In genomic region chr2:73273249-73274118, GRCm38 (mm10) we compare ENCODE assay signal across 9 mouse cellular contexts. TPM values are rescaled to one million over a fixed set of nuclear protein-coding genes. Genes with fewer than 3 reads are reported as not detected.
A peak's percentile ranks its signal among the peaks of the same experiment; 100 is the strongest.
DNase-seq lines count a peak whose midpoint lies in the region; ATAC-seq and TF ChIP-seq lines count a peak whose summit lies in the region.
"Had no signal": no experiment of that assay in that cellular context is flagged by ENCODE, and none has a peak within 500 bp of the region (broad histone marks: within the 10 kb centered on the region; RNA-seq: fewer than 3 reads in every experiment).

No protein-coding gene starts in this region.

- H3K4me1 ChIP-seq in embryonic facial prominence, embryonic 13.5 days, result peaks cover 58% of the 10 kb centered on the region
- peaks cover 33% of the 10 kb centered on the region for H3K4me1 ChIP-seq in intestine, embryonic 16.5 days (ENCODE audit: control insufficient read depth, insufficient read depth, low read length)
- peaks cover 15% of the 10 kb centered on the region for H3K4me1 ChIP-seq in midbrain, embryonic 14.5 days (ENCODE audit: control insufficient read depth, insufficient read depth, low read length)

- no peak for TF ChIP-seq CTCF in C2C12 (IDR thresholded peaks at IDR 0.05; ENCODE audit: control insufficient read depth, insufficient read depth, insufficient read length)

- H3K79me3 ChIP-seq in C2C12 (ENCODE audit: low read depth), result no peaks in the 10 kb centered on the region

- H3ac ChIP-seq in C2C12 (ENCODE audit: control insufficient read depth, insufficient read length, low read depth), result peak overlapping the region; percentile 16

- H3K27ac ChIP-seq in embryonic facial prominence, embryonic 13.5 days, result no peak overlapping the region; the same call in 1 of the 2 replicates
- H3K27ac ChIP-seq in intestine, embryonic 16.5 days (ENCODE audit: low read length), result no peak overlapping the region
- H3K27ac ChIP-seq in midbrain, embryonic 14.5 days (replicated peaks; ENCODE audit: low read depth, low read length), result peak overlapping the region; percentile 61

- intact Hi-C loops in left cerebral cortex, postnatal 25 days (cut with DNase I), result loop anchor here (2.0 to 10.0 kb wide), 3 partner anchors 649 to 1737 kb away; no protein-coding TSS in a partner anchor

- under 1% methylated on average over 110 of the region's 110 CpGs for WGBS in embryonic facial prominence, embryonic 13.5 days
- WGBS in intestine, embryonic 16.5 days, result under 1% methylated on average over 106 of the region's 110 CpGs
- WGBS in midbrain, embryonic 14.5 days, result 0% methylated on average over 102 of the region's 110 CpGs

- peak overlapping the region; percentile 67 for H3K4me2 ChIP-seq in embryonic facial prominence, embryonic 13.5 days
- H3K4me2 ChIP-seq in intestine, embryonic 16.5 days (ENCODE audit: low read depth, low read length), result peak overlapping the region; percentile 69
- peak overlapping the region; percentile 54 for H3K4me2 ChIP-seq in midbrain, embryonic 14.5 days (ENCODE audit: low read length)

- H3K79me2 ChIP-seq in C2C12 (ENCODE audit: control insufficient read depth, insufficient read depth), result no peaks in the 10 kb centered on the region

- no peaks in the 10 kb centered on the region for H3K9me3 ChIP-seq in embryonic facial prominence, embryonic 13.5 days
- H3K9me3 ChIP-seq in intestine, embryonic 16.5 days (ENCODE audit: control insufficient read depth, low read length), result no peaks in the 10 kb centered on the region
- H3K9me3 ChIP-seq in midbrain, embryonic 14.5 days (ENCODE audit: control insufficient read depth, low read length), result no peaks in the 10 kb centered on the region

- H3K36me3 ChIP-seq in C2C12 (ENCODE audit: control insufficient read depth, insufficient read depth), result no peaks in the 10 kb centered on the region
- H3K36me3 ChIP-seq in embryonic facial prominence, embryonic 13.5 days, result no peaks in the 10 kb centered on the region
- no peaks in the 10 kb centered on the region for H3K36me3 ChIP-seq in intestine, embryonic 16.5 days (ENCODE audit: control insufficient read depth, insufficient read depth, low read length)
- H3K36me3 ChIP-seq in midbrain, embryonic 14.5 days (ENCODE audit: control insufficient read depth, insufficient read depth, low read length), result no peaks in the 10 kb centered on the region

- H3K4me3 ChIP-seq in C2C12 (ENCODE audit: insufficient read depth, poor library complexity, severe bottlenecking), result peak overlapping the region; percentile 18
- H3K4me3 ChIP-seq in embryonic facial prominence, embryonic 13.5 days, result peak overlapping the region; percentile 49
- H3K4me3 ChIP-seq in intestine, embryonic 16.5 days (ENCODE audit: low read length), result peak overlapping the region; percentile 42
- H3K4me3 ChIP-seq in midbrain, embryonic 14.5 days (replicated peaks; ENCODE audit: low read depth, low read length), result peak overlapping the region; percentile 37

- H3K27me3 ChIP-seq in C2C12 (ENCODE audit: control insufficient read depth, insufficient read depth, insufficient read length), result peaks cover 49% of the 10 kb centered on the region
- H3K27me3 ChIP-seq in embryonic facial prominence, embryonic 13.5 days, result peaks cover 86% of the 10 kb centered on the region
- peaks cover 69% of the 10 kb centered on the region for H3K27me3 ChIP-seq in intestine, embryonic 16.5 days (replicated peaks; ENCODE audit: control insufficient read depth, insufficient read depth, low read length)
- H3K27me3 ChIP-seq in midbrain, embryonic 14.5 days (ENCODE audit: control insufficient read depth, insufficient read depth, low read length), result peaks cover 75% of the 10 kb centered on the region

- peak overlapping the region; percentile 68 for H3K9ac ChIP-seq in embryonic facial prominence, embryonic 13.5 days
- peak overlapping the region; percentile 19 for H3K9ac ChIP-seq in intestine, embryonic 16.5 days (ENCODE audit: low read depth, low read length)
- peak overlapping the region; percentile 49 for H3K9ac ChIP-seq in midbrain, embryonic 14.5 days (replicated peaks; ENCODE audit: low read length)

- ATAC-seq in embryonic facial prominence, embryonic 13.5 days (ENCODE audit: insufficient number of reproducible peaks, insufficient read depth, low FRiP score, low TSS enrichment, low read depth), result peak; percentile 16; the same call in 1 of the 2 replicates
- ATAC-seq in intestine, embryonic 16.5 days, result peak; percentile 46
- 0 out of 2 replicates have a peak, but pooled peaks have one; percentile 25 for ATAC-seq in midbrain, embryonic 14.5 days (ENCODE audit: low FRiP score, low TSS enrichment)

- DNase-seq in gastrocnemius, adult 18-20 months (ENCODE audit: low spot score), result peak; percentile 8
- DNase-seq in gastrocnemius, adult 8-10 months (ENCODE audit: low spot score in 2 of 2), result no peak
- DNase-seq in midbrain, embryonic 14.5 days, result peak; percentile 53
- peak; percentile 47 for DNase-seq in yolk sac, embryonic 10.5 days (ENCODE audit: low spot score)
- DNase-seq in left cerebral cortex, postnatal 25 days (ENCODE audit: low spot score in 2 of 2), result no peak

TF ChIP-seq in C2C12, 6 proteins besides CTCF, POLR2A, EP300 and RAD21:
- TF ChIP-seq FOSL1 (IDR thresholded peaks at IDR 0.05; ENCODE audit: insufficient read depth, low read length, poor library complexity, severe bottlenecking) (no peak), USF1 (IDR thresholded peaks at IDR 0.05; ENCODE audit: low read depth) (no peak), MYOD1 (IDR thresholded peaks at IDR 0.05; ENCODE audit: control insufficient read depth, insufficient read length, low read depth) (no peak), MYOG (IDR thresholded peaks at IDR 0.05; ENCODE audit: control insufficient read depth, extremely low read depth, insufficient read length) (no peak), CEBPB (IDR thresholded peaks at IDR 0.05; ENCODE audit: low read depth) (no peak), MAX (IDR thresholded peaks at IDR 0.05) (no peak)
TF ChIP-seq in C2C12: peak in this region for 0.

RNA-seq across cellular contexts. Expression of gene Sp9, which starts 1.8 kb away (rescaled TPM):
- total RNA-seq in gastrocnemius, adult 18-20 months (2021), result not detected
- total RNA-seq in gastrocnemius, adult 8-10 months (2022), result not detected
- 0.02 TPM for polyA plus RNA-seq in C2C12 (2012; fragmentation: generic; extraction: Trizol)
- 2.5 and 3.7 TPM in 2 replicates for polyA plus RNA-seq in embryonic facial prominence, embryonic 13.5 days (2015; fragmentation: Nextera tagmentation; extraction: Ambion mirVana)
- not detected in 2 replicates for polyA plus RNA-seq in intestine, embryonic 16.5 days (2015; fragmentation: Nextera tagmentation; extraction: Ambion mirVana)
- polyA plus RNA-seq in midbrain, embryonic 14.5 days (2014; fragmentation: Nextera tagmentation; extraction: Ambion mirVana), result 2.2 and 2.8 TPM in 2 replicates
- total RNA-seq in left cerebral cortex, postnatal 25 days (2021), result 1 to 10 TPM; 2.5 to 4.1 TPM
- total RNA-seq: heart, postnatal 14 days had no signal

RNA-seq across cellular contexts. Expression of gene Scrn3, which starts 38.9 kb away (rescaled TPM):
- 10 to 100 TPM; 55.5 to 57.9 TPM for total RNA-seq in gastrocnemius, adult 18-20 months (2021)
- total RNA-seq in gastrocnemius, adult 8-10 months (2022), result 10 to 100 TPM; 57.9 to 59.9 (median 58.6) TPM
- polyA plus RNA-seq in C2C12 (2012; fragmentation: generic; extraction: Trizol), result 7.0 TPM
- polyA plus RNA-seq in embryonic facial prominence, embryonic 13.5 days (2015; fragmentation: Nextera tagmentation; extraction: Ambion mirVana), result 15.0 and 17.5 TPM in 2 replicates
- polyA plus RNA-seq in intestine, embryonic 16.5 days (2015; fragmentation: Nextera tagmentation; extraction: Ambion mirVana), result 16.6 and 16.9 TPM in 2 replicates
- 4.2 and 7.9 TPM in 2 replicates for polyA plus RNA-seq in midbrain, embryonic 14.5 days (2014; fragmentation: Nextera tagmentation; extraction: Ambion mirVana)
- total RNA-seq in left cerebral cortex, postnatal 25 days (2021), result 10 to 100 TPM; 13.3 to 17.5 TPM

RNA-seq across cellular contexts. Expression of gene Cir1, which starts 39.0 kb away (rescaled TPM):
- total RNA-seq in gastrocnemius, adult 18-20 months (2021), result 10 to 100 TPM; 11.9 to 13.8 TPM
- total RNA-seq in gastrocnemius, adult 8-10 months (2022), result 10 to 100 TPM in 2 of 4 experiments, 1 to 10 TPM in 2; 8.8 to 14.1 (median 11.7) TPM
- 3.4 TPM for polyA plus RNA-seq in C2C12 (2012; fragmentation: generic; extraction: Trizol)
- polyA plus RNA-seq in embryonic facial prominence, embryonic 13.5 days (2015; fragmentation: Nextera tagmentation; extraction: Ambion mirVana), result 34.7 and 35.4 TPM in 2 replicates
- polyA plus RNA-seq in intestine, embryonic 16.5 days (2015; fragmentation: Nextera tagmentation; extraction: Ambion mirVana), result 14.7 and 14.9 TPM in 2 replicates
- polyA plus RNA-seq in midbrain, embryonic 14.5 days (2014; fragmentation: Nextera tagmentation; extraction: Ambion mirVana), result 26.4 and 30.1 TPM in 2 replicates
- 10 to 100 TPM; 26.4 to 28.6 TPM for total RNA-seq in left cerebral cortex, postnatal 25 days (2021)

RNA-seq across cellular contexts. Expression of gene Ola1, which starts 54.8 kb away (rescaled TPM):
- total RNA-seq in gastrocnemius, adult 18-20 months (2021), result 10 to 100 TPM; 52.3 to 53.2 TPM
- total RNA-seq in gastrocnemius, adult 8-10 months (2022), result 10 to 100 TPM; 49.7 to 61.4 (median 53.0) TPM
- 40.4 TPM for polyA plus RNA-seq in C2C12 (2012; fragmentation: generic; extraction: Trizol)
- polyA plus RNA-seq in embryonic facial prominence, embryonic 13.5 days (2015; fragmentation: Nextera tagmentation; extraction: Ambion mirVana), result 108 and 118 TPM in 2 replicates
- 73.7 and 81.5 TPM in 2 replicates for polyA plus RNA-seq in intestine, embryonic 16.5 days (2015; fragmentation: Nextera tagmentation; extraction: Ambion mirVana)
- 85.3 and 91.9 TPM in 2 replicates for polyA plus RNA-seq in midbrain, embryonic 14.5 days (2014; fragmentation: Nextera tagmentation; extraction: Ambion mirVana)
- 100 to 1,000 TPM in 1 of 2 experiments, 10 to 100 TPM in 1; 97.8 to 103 TPM for total RNA-seq in left cerebral cortex, postnatal 25 days (2021)

Comparison
In these comparisons a context has a peak if more than half of its experiments do, and no peak if none do; other contexts are left out.
1. DNase-seq: peak in gastrocnemius, adult 18-20 months (single experiment), midbrain, embryonic 14.5 days (single experiment) and yolk sac, embryonic 10.5 days (single experiment); none in gastrocnemius, adult 8-10 months (0 of 2) and left cerebral cortex, postnatal 25 days (0 of 2).
2. Peak in every context shown above with its lines, with median percentiles within 50 percentile points of each other: H3K4me3 ChIP-seq, ATAC-seq, H3K4me2 ChIP-seq and H3K9ac ChIP-seq.